Mouse (Mus musculus) cerebellum, adult (tissue): ENCODE results near the gene AC170998.1.
A peak's percentile ranks its signal among the peaks of the same experiment; 100 is the strongest.

Experiments
- ATAC-seq: cut with Nextera tagmentation; 2 replicates; pipeline ENCODE4 v1.9.2; 2017; ENCODE audit warnings: mild to moderate bottlenecking, moderate library complexity, mixed read lengths; ENCODE audit not compliant: insufficient number of reproducible peaks, low FRiP score, low TSS enrichment

The AC170998.1 gene

DNA sequence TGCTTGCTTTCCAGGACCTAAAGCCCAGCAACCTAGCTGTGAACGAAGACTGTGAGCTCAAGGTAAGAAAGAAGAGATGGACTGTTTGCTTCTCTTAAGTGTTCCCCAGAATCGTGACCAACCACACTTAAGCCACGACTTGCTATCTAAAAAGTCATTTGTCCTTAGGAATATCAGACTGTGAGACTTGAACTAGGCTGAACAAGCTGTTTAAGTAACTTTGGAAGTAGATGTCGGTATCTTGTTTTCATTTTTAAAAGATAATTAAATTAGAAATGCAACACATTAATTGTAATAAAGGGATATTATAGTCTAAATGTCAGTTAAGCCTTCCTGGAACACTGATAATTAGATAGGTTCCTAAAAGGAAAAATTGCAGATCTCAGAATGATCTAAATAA lies at the start of gene AC170998.1:
AC170998.1 (plus strand) TSS at position 301 of the 400 bp plus-strand sequence.
- no peak for ATAC-seq

DNA sequence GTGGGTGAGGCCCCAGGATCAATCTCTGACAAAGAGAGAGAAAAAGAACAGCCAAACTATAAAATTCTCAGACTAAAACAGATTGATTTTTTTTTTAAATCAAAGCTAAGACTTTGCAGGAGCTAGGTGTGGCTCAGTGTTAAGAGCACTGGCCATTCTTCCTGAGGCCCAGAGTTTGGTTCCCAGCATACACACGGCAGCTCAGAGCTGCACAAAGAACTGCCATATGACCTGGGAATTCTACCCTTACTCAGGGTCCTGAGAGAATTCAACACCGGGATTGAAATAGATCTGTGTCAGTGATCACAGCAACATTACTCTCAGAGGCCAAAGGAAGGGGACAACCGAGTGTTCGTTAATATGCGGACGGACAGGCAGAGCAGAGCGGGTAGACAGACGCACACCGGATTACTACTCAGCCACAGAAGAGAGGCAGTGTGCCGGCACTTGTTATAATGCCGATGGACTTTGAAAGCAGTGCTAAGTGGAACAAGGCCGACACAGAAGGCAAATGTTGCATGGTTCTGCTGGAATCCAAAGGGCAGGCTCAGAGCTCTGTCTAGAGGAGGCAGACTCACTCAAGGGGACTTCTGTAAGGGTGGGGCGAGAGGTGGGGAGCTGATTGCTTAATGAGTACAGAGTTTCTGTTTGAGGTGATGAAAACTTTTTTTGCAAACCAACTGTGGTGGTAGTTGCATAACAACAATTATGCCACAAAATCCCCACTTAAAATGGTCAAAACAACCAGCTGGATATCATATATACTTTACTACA lies 43.4 kb upstream of the AC170998.1 start:
- ATAC-seq: no peak

DNA sequence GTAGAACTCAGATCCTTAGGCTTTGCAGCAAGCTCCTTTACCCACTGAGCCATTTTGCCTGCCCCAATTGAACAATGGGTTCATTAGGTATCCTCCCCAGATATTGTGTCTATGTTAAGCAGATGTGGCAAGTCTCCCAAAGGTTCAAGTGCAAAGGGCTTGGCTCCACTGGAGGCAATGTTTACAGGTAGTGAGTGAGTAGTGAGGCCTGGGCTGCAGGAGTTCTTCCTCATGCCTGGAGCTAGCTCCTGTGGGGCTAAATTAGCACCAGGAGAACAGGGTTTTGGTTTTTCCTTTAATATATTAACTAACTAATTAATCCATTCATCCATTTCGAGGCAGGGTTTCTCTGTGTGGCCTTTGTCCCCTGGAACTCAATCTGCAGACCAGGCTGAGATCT lies 42.3 kb upstream of the AC170998.1 start:
- no peak for ATAC-seq

DNA sequence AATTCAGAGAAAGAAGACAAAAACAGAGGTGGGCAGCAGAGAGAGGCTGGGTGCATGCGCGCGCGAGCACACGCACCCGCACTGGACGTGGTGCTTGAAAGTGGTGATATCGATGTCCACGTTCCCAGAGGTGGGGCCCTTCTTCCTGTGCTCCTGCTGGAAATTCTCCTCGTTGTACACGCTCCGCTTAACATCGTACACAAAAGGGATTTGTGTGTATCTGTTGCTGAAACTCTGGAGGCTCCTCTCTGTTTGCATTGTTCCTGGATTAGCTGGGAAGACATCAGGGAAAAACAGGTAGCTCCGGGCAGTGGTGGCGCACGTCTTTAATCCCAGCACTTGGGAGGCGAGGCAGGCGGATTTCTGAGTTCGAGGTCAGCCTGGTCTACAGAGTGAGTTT lies 41.3 kb upstream of the AC170998.1 start:
- ATAC-seq: no peak

DNA sequence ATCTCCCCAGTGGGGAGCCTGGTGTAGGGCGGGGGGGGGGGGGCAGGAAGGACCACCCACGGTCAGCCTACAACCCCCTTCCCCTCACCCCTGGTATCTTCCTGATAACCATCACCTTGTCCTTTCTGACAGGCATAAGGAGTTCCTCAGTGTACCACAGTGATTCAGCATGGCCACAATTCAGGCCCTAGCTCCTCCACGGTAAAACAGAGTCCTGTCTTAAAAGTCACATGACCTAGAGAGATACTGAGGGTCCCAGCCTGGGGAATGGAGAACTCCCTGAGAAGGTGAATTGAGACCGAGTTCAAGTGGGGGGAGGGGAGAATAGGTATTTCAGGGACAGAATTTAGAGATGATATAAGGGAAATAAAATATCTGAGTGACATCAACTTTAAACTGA lies 38.5 kb upstream of the AC170998.1 start:
- no peak for ATAC-seq

DNA sequence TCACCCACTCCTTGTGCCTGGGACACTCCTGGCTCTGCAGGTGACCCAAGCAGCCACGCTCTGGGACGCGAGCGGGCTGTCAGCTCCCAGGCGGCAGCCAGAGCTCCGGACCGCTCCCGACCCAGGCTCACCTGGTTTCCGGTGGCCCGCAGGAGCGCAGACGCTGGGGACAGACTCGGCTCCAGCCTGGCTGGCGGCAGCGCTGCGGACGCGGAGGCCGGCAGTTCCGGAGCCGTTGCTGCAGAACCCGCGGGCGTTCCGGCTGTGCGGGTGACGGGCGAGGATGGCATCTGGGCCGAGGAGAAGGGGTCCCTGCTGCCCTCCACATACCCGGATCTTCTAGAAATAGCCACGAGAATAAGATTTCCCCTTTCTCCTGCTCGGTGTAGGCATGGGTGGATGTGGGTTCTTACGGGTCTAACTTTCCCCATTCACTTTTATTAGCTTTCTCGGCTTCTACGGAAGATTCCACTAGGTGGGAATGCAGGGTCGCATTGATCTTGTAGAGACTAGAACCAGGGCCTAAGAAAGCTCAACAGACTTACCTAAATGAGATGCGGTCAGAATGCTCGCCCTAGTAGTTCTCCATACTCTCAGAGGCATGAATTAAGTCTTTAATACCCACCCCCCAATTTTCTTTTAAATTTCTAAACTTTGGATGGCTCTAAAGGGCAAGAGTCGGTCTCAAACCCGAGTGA lies 36.1 kb upstream of the AC170998.1 start, which contains the start of gene Slc26a8:
Slc26a8 (minus strand) TSS at position 648 of the 698 bp plus-strand sequence.
- ATAC-seq: no peak

DNA sequence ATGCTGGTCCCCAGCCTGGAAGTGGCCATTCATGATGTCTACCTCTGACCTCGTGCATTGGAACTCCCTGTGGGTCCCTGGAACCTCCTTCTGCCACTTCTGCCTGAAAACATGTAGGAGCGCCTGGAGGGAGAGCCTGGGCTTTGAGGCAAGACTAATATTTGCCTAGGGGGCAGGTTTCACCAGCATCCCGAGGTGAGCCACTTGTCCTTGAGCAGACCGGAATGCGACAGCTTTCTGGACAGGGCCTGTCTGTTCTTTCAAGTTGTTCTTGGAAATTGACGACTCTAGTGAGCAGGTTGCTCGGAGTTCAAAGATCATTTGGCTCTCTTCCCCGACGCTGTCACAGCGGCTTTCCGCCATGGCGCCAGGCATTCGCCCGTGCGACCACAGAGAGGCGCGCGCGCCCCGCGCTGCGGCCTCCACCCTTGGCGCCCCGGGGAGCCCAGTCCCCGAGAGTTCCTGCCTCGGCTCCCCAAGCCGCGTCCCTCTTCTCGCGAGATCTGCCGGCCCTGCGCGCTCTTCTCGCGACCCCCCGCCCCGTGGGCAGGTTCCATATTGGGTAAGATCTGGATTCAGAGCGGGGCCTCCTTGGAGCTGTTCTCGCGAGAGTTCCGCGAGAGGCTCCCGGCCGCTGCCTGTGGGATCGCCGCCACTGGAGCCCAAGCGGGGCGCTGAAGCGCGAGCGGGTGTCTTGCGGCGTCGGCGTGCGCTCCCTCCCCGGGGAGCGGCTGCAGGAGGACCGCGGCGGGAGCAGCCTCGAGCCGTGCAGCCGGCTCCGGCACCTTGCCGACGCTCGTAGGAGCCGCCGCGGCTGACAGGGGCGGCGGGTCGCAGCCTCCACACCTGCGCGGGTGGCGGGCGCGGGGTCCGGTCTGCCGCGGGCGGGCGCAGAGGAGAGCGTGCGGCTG lies 34.9 kb upstream of the AC170998.1 start, which contains the start of gene Mapk14:
Mapk14 (plus strand) TSS at position 554 of the 911 bp plus-strand sequence.
- peak; percentile 85 for ATAC-seq

DNA sequence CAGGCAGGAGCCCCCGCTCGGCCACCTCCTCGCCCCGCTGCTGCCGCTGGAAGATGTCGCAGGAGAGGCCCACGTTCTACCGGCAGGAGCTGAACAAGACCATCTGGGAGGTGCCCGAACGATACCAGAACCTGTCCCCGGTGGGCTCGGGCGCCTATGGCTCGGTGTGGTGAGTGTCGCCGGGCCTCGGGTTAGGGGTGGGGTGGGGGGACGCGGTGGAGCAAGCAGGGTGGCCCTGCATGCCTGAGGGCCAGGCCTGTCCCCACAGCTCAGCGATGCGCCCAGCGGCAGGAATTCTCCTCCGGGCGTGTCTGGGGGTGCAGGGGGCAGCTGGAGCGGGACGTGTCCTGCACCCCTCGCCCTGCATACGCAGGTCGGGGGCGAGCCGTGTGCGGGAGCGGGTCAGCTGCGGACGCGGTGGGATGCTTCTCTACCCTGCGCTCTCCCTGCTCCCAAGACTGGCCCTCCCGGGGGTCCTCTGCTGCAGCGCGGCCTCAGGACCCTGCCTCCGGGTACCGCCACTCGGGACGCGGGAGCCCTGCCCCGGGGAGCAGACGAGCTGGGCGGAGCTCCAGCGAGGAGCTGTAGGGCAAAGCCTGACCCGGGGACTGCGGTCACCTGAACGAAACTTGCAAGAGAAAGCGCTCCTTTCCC lies 34.1 kb upstream of the AC170998.1 start:
- peak; percentile 28; the same call in 1 of the 2 replicates for ATAC-seq

DNA sequence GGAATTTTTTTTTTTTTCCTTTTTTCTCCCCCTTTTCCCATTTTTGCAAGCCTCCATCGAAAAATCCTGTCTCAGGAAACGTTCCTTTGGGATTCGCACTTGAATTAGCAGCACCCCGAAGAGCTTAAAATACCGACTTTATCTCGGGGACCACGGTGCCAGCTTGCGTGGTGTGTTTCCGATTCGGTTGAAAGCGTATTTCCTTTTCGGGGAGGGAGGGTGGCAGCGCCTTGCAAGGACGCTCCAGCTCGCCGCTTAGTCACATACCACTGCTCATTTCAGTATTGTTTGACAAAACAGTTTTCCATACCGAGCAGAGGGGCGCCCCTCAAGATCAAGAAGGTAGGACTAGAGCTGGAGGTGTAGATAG lies 33.6 kb upstream of the AC170998.1 start:
- no peak for ATAC-seq

DNA sequence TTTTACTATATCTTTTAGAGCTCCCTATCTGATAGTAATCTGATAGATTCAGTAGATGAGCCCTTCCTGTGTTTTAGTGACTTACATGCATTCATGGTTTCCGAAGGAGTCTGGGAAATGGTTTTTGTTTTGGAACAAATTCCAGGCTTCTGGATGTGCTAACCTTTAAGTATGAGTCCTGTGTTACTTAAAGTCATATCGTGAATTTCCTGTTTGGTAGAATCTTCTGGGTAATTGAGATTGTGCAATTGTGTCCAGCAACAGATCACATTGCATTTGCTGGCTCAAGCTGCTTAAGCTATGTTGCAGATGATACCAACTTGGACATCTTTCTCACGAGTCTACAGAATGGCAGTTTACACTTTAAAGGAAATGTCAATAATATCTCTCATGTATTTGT lies 32.8 kb upstream of the AC170998.1 start:
- no peak for ATAC-seq

DNA sequence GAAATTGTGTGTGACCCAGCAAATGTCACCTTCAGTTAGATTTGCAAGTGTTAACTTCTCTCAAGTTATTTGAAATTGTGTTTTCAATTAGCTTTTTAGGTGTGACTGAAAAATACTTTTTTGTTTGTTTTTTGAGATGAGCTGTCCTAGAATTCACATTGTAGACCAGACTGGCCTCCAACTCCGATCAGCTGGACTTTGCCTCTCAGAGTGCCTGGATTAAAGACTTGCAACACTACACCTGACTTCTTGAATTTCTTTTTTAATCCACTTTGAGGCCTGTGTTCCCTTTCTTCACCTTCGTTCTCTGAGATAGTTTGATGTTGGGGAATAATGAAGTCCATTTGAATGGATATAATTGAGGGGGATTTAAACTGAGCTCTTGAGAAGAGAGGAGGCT lies 31.8 kb upstream of the AC170998.1 start:
- ATAC-seq: no peak

DNA sequence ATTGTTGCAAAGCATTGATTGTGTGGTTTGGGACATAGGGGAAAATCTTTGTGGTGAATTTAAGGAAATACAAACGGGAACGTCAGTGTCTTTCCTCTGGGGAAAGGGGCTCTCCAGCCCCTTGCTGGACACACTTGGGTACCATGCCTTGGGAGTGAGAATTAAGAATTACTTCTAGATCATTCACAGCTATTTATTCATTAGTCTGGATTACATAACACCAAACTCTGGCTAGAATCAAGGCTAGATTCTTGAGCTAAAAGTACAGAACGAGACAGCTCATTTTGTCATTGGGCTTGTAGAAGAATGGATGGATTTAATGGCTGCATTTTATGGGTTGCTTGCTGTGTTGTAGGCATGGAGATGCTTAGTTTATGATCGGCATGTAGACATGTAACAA lies 31.1 kb upstream of the AC170998.1 start:
- no peak for ATAC-seq

DNA sequence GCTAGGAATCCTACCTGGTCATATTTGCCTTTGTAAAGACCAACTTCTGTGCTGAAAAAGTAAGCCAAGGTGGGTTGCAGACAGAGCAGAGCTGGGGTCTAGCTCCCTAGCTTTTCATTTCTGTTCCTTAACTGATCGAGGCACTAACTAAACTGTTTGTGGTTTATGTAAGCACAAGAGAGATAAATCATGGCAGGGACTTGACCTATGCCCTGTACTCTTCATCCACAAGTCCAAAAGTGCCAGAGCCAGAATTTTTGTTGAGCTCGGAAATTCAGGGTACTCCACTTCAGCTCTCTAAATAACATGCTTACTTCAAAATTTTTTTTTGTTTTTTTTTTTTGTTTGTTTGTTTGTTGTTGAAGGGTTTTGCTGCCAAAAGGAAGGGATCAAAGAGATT lies 29.2 kb upstream of the AC170998.1 start:
- no peak for ATAC-seq

DNA sequence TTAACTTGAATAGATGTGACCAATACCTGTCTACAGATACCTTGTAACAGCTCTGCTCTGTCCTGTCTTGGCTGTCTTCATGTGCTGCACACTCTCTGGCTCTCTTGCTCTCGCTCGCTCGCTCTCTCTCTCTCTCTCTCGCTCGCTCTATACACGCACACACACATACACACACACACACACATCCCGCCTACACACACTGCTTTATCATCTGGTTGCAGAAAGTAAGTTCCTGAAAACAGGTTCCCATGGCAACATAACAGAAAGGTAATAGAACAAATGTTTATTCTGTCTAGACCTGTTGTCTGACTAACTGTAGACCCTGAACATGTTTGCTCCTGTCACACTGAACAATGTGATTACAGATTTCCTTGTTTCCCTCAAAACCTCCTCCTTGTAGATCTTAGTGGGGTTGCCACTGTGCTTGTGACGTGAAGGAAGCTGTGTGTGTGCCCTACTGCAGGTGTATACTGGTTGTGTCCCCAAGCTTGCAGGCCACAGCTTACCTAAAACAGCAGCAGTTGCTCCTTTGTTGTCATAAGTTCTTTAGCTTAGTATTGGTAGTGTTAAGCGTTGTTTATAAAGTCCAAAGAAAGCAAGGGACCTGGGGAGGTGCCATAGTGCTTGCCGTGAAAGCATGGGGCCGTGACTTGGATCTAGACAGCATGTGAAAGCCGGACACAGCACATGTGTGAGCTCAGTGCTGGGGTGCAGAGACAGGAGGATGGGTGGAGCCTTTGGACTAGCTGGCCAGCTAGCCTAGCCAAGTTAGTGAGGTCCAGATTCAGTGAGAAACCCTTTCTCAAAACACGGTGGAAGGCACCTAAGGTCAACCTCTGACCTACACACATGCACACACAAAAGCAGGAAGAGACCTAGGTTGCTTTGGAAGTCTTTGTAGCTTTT lies 28.3 kb upstream of the AC170998.1 start:
- ATAC-seq: peak; percentile 56; the same call in 1 of the 2 replicates

DNA sequence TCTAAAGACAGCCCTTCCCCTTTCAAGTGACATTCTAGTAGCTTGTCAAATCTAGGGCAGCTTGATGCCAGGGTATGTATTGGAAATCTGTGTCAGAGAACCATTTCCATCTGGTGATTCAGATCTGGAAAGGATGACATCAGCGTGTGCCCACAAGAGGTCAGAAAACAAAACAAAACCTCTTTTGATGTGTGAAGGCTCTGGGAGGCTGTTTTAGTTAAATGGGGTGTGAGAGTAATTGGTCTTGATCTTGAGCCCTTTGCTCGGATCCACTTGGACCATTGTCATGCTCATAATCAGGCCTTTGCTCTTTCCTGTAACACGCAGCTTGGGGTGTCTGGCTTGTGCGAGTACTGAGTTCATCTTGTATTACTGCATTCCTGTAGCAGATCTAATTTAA lies 27.6 kb upstream of the AC170998.1 start:
- ATAC-seq: peak; percentile 31; the same call in 1 of the 2 replicates

DNA sequence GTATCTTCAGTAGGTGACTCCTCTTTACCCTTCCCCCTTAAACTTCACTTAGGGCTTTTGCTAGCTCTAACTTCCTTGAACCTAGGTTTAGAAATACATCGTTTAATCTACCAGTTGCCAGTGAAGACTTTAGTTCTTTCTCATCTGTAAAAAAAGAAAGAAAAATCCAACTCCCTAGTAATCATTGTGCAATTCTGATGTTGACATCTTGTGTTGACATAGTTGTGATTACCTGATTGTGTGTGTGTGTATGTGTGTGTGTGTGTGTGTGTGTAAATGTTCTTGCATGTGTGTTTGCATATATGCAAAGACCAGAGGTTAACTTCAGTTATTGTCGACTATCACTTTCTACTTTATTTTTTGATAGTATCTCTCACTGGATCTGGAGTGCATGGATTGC lies 27.2 kb upstream of the AC170998.1 start:
- ATAC-seq: no peak

DNA sequence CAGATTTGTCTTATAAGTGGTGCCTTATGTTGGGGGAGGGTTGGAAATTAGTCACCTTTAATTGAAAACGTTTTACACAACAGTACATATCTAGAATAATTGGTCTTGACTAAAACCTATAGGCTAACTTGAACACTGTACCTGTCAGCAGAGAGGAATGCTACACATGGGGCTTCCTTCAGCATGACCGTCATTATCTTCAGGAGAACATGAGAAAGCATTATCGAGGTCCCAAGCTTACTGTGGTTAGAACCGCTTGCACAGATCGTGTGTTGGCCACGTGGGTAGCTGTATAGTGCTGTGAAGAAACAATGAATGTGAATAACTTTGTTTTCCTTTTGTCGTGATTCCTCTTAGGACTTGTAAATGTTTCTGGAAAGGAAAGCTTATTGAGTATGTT lies 26.1 kb upstream of the AC170998.1 start:
- ATAC-seq: no peak

DNA sequence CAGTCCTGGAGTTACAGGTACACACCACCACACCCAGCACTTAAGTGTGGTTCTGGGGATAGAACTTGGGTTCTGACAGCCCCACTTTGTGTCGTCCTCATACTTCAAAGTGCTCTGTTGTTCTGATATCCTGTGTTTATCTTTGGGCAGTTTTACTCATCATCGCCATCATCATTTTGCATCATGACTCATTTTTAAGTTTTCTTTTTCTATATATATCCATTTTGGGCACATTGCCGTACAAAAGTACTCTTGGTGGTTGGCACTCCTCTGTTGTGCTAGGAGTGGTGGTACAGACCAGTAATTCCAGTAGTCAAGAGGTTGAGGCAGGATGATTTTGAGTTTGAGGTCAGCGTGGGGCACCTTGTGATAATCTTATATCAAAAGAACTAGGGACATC lies 24.7 kb upstream of the AC170998.1 start:
- no peak for ATAC-seq

DNA sequence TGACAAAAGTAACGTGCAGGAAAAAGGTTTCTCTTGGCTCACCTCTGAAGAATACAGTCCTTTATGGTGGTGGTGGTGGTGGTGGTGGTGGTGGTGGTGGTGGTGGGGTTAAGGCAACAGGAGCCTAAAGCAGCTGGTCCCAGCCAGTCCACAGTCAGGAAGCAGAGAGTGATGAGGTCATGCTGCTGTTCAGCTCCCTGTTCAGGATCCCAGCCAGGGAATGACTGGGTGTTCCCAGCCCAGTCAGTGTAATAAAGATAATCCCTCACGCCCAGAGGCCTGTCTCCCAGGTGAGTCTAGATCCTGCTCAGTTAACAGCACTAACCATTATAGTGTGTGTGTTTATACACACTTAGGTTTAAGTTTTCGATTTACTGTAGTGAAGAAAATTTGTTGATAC lies 24.1 kb upstream of the AC170998.1 start:
- ATAC-seq: no peak
